Mouse (Mus musculus) cerebellum, adult 9-11 months (tissue): ENCODE results near the gene Nid1.
"Not testable (repeated sequence)": the region's sequence is repeated elsewhere in the genome, so short reads cannot be mapped to it uniquely, and the experiment has no call there.

ENCODE experiments used
- DNase-seq: peaks from one replicate; pipeline ENCODE4 v3.0.0; 2022

The Nid1 gene

DNA sequence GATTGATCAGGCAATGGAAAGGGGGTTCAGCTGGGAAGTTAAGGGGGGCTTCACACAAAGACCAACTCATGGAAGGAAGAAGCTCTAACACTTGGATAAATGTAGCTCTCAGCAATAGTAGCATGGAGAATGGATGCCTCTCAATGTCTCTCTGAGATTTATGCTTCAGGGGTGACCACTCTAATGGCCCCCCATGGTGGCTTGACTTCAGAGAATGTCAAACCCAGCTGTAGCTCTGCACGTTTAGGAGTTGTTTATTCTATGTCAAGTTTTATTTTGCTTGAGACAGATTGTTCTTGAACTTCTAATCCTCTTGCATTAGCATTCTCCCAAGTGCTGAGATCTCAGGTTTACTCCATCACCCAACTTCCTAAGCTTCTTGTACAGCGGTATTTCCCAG lies 60.7 kb downstream of the Nid1 start:
- no peak for DNase-seq

DNA sequence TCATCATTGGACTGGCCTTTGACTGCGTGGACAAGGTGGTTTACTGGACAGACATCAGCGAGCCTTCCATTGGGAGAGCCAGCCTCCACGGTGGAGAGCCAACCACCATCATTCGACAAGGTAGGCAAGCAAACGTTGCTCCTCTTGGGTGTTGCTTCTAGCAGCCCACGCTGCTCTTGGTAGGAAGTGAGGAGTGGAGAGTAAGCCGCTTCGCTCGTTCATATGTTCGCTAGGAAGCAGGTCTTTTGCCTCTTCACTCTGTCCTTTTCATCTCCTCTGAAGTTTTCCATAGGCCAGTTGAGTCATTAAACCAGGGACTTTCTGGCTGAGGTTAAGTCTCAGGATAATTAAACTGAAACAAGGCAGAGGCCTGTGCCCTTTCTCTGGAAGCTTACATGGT lies 65.1 kb downstream of the Nid1 start:
- DNase-seq: no peak

DNA sequence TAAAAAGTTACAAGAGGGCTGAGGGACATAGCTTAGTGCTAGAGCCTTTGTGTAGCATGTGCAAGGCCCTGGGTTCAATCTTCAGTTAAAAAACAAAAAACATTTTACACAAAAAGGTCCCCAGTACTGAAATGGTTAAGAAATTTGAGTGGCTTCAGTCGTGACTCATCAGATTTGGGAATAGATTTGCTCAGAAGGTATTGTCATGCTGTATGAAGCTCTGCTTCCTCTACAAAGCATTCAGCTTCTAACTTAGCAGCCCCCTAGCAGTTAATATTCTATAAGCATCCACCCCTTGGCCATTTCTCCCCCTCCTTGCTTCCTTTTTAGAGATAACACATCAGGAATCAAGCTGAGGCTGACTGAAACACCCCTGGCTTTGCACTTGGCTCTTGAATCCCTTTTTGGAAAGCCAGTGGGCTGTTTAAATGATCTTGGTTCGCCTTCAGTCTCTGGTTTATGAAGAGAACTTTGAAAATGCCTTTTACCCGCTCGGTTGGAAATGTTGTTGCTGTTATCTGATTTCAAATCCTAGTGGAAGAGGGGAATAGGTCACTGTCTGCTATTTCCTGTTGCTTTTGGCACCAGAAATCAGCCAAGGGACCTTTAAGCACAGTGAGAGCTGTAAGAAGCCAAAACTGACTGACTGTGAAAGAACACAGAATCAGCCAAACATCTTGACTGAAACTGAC lies 66.5 kb downstream of the Nid1 start:
- no peak for DNase-seq

GRCm38 (mm10) chr13:13505063-13505462 lies 67.7 kb downstream of the Nid1 start:
- DNase-seq: no peak

- no peak for DNase-seq
Observed at GRCm38 (mm10) chr13:13506556-13506955, 69.2 kb downstream of the Nid1 start.

- DNase-seq: no peak
Observed at GRCm38 (mm10) chr13:13514861-13515260, 77.5 kb downstream of the Nid1 start.

- peak; percentile 86 for DNase-seq
Observed at GRCm38 (mm10) chr13:13516376-13517225, 79.2 kb downstream of the Nid1 start.

- no peak for DNase-seq
Observed at GRCm38 (mm10) chr13:13518114-13518513, 80.8 kb downstream of the Nid1 start.

- DNase-seq: no peak
Observed at GRCm38 (mm10) chr13:13520436-13520835, 83.1 kb downstream of the Nid1 start.

DNA sequence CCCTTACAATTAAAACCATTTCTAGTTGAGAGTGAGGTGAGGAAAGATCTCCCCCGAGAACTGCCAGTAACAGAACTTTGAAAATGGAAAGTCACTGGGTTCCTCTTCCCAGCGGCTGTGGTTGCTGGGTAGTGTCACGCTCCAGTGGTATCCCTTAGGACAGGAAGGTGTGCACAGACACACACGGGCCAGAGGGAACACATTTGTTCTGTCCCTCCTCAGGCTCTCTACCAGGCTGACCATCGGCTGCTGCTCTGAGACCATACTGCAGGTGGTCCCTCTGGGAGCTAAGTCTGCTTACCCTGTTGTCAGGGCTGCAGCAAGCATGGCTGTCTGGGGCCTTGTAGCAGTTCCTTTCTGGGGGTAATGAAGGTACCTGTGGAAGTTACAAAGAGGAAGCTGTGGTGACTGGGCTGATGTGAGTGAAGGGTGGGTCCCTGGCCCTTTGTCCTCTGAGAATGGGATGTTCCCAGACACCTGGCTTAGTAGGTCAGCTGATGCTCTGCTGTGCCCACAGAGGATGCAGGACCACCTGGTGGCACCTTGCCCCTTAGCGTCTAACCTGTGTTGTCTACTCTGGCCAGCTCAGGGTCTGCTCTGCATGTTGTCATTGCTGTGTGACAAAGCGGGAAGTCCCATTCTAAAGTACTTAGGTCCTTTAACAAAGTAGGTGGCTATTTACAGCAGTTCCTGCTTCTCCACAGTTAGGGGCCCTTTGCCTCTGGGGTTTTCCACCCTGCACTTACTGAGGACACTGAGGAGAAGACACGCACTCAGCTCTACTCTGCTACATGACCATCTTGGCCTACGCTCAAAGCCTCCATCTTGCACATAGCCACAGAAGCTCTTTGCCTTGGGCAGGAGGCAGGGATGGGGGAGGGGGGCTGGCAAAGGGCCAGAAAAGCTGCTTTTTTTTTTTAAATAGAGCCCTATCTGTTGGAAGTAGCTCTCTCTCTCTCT lies 86.6 kb downstream of the Nid1 start:
- no peak for DNase-seq

DNA sequence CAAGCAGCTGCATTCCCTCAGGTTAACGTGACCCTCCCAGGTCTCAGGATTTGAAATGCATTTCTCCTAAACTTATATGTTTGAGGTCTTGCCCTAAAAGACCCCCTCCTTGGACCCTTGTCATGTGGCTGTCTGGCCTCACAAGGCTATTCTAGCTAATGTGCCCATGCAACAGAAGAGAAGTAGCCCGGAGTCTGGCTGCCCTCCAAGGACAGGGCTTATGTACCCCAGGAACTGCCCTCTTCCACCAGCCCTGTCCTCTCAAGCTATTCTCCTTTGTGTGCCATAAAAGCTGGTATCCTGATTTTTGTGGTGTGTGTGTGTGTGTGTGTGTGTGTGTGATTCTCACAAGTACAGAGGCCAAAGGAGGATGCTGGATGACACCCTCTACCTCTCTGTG lies 87.9 kb downstream of the Nid1 start:
- DNase-seq: no peak

- DNase-seq: no peak
Observed at GRCm38 (mm10) chr13:13525877-13526276, 88.5 kb downstream of the Nid1 start.

DNA sequence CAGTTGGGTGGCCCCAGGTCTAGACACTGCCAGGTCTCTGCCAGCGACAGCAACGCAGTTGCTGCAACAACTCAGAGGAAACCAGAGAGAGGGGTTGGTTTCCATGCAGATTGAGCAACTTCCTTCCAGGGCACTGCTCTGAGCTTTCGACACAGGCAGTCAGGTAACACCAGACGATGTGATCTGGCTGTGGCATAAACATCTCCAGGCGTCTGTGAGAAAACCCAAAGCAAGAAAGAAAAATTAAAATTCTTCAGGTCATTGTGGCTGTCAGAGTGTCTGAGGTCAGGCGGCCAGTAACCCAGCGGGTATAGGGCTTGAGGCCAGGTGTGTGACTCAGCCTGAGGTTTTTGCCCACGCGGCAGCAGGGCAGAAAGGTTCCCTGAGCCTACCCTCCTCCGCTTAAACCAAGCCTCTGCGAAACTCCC lies 91.8 kb downstream of the Nid1 start:
- DNase-seq: peak; percentile 79

DNA sequence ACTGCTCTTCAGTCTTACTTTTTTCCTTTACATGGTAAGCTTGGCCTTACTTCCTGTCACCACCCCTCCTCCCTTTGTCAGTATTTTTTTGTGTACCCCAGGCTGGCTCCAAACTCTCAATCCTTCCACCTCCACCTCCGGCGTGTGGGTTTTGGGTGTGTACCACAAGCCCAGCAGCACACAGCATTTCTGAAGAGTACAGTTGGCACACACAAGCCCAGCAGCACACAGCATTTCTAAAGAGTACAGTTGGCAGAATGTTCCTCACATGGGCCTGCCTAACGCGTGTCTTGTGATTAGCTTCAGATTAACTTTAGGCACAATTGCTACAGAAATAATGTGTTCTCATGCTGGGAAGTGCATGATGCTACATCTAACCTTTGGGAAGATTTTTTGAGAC lies 93.6 kb downstream of the Nid1 start:
- no peak for DNase-seq

- no peak for DNase-seq
Observed at GRCm38 (mm10) chr13:13531923-13532322, 94.6 kb downstream of the Nid1 start.

DNA sequence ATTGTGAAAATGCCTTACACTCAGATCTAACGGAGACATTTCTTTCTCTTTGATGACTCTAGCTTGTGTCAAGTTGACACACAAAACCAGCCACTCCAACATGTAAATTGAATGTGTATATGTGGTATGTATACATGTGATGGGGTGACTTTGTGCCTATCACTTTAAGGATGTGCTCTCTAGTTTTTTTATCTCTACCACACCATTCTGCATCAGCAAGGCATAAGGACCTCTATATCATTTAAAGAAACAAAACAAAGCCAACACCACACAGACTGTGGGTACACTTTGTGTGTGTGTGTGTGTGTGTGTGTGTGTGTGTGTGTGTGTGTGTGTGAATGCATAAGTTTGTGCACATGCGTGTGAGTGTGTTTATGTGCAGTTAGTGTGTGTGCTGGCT lies 99.2 kb downstream of the Nid1 start:
- DNase-seq: no peak

DNA sequence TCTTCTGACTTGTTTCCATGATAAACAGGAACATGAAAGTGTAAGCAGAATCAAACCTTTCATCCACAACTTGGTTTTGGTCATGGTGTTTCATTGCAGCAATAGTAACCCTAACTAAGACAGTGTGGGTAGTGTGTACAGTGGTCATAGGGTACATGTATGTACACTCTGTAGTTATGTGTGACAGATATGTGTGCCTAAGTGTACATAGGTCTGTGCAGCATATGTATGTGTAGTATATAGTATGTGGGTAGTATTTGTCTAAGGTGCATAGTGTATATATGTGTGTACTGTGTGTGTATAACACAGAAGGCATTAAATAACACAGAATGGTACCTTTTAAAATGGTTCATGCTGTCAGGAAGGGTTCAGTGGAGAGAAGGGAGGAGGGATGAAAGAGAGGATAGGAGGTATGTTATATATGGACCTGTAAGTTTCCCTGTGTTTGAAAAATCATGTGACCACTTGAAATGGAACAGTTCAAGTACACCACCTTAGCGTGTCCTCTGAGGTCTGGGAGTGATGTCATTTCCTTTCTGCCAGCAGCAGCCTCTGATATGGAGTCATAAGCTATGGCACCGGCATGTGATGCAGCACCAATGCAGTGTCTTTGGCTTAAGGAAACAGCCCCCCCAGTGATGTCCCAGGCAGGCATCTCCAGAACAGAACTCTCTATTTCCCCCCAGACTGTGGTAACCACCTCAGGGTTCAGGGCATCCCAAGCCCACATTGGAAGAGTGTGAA lies 100.1 kb downstream of the Nid1 start:
- no peak for DNase-seq

GRCm38 (mm10) chr13:13538585-13539300 lies 101.4 kb downstream of the Nid1 start:
- peak; percentile 51 for DNase-seq

DNA sequence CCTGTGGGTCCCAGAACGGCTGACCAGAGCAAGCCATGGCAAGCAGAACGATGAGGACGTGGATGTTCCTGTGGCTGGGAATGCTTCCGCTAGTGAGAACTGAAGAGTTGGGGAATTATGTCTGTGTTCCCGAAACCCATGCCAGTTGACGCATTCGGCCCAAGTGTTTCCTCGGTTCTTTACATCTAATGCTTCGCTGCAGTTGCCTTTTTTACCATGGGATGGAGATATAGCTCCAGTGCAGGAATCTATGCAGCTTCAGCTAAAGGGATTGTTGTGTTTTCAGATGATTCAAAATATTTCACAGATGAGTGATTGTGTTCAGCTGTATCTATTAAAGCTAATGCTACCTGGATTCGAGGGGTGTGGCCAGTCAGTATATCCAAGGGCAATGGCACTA lies 105.7 kb downstream of the Nid1 start:
- not testable (repeated sequence) for DNase-seq

DNA sequence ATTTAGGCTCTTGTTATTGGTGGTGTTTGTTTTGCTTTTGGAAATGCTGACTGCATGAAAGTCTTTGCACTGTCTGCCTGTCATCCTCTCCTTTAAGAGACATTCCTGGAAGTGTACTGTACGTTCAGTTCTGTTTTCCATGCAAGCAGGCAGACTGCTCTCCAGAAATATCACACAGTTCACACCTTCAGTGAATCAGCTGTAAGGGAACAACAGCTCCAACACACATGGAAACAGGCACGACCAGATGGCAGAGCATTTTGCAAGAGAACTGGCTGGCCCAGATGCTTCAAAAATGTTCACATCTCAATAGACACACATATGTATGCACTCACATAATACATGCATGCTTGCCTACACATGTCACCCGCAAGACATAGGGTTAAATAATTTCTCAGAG lies 109.4 kb downstream of the Nid1 start:
- DNase-seq: no peak

GRCm38 (mm10) chr13:13547889-13548288 lies 110.5 kb downstream of the Nid1 start:
- no peak for DNase-seq
